Mouse (Mus musculus) forebrain, embryonic 10.5 days (tissue): Measurements from ENCODE around the gene Ggct. TPM values are rescaled to one million over a fixed set of nuclear protein-coding genes. Genes with fewer than 3 reads are reported as not detected.

Experiments
- DNase-seq: peaks from one replicate; pipeline ENCODE4 v3.0.0-alpha.2; 2017; ENCODE audit warnings: low spot score; ENCODE audit errors: extremely low spot score
- H3K27ac ChIP-seq: fragments of 300-500 bp; sonication (generic); 2 replicates; pipeline ENCODE4 v1.5.1; 2016; ENCODE audit warnings: mild to moderate bottlenecking
- H3K27me3 ChIP-seq: fragments of 300-500 bp; sonication (generic); 2 replicates; pipeline ENCODE4 v1.6.1; 2016; ENCODE audit warnings: mild to moderate bottlenecking; ENCODE audit not compliant: poor library complexity, severe bottlenecking
- H3K36me3 ChIP-seq: fragments of 300-500 bp; sonication (generic); replicated peaks from 2 replicates; pipeline ENCODE4 v1.6.1; 2016; ENCODE audit warnings: mild to moderate bottlenecking, moderate library complexity
- H3K4me1 ChIP-seq: fragments of 300-500 bp; sonication (generic); 2 replicates; pipeline ENCODE4 v1.6.1; 2016
- H3K4me3 ChIP-seq: fragments of 300-500 bp; sonication (generic); 2 replicates; pipeline ENCODE4 v1.5.1; 2016; ENCODE audit warnings: mild to moderate bottlenecking, moderate library complexity
- H3K9me3 ChIP-seq: fragments of 300-500 bp; sonication (generic); 2 replicates; pipeline ENCODE4 v1.6.1; 2016; ENCODE audit warnings: mild to moderate bottlenecking, moderate library complexity
- WGBS: fragments of 180-500 bp; shearing (Covaris S2); methylation state at CpG from one replicate; pipeline ENCODE4 v1.1.7; 2016; 5-methylcytosine and 5-hydroxymethylcytosine counted together
- polyA plus RNA-seq: library from polyadenylated mRNA; unstranded; fragments of >200 nt; fragmentation: Nextera tagmentation; extraction: Ambion mirVana; gene quantifications from 2 replicates; pipeline ENCODE4 v1.2.1, GENCODE M21; 2016

Gene Ggct
- polyA plus RNA-seq, 1 experiment from 2014 or later, result 8.9 TPM

DNA sequence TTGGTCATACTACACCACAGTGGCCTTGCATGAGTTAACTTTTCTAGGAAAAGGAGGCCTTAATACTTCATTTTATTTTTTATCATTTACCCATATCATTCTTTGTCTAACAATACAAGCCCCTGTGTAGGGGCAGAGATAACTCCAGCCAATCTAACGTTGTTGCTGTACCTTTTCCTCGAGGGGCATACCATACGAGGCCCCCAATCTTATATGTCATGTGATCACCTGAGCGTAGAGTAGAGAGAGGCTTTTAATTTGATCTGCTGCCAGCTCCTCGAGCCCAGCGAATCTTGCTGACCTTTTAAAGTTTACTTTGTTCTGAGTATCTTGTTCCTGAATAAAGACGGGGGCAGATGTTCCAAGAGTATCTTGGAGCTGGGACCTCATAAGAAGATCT lies 19.8 kb upstream of the Ggct start:
- no peak for DNase-seq
- H3K4me1 ChIP-seq, result peaks cover 28% of the 10 kb centered on the region
- H3K36me3 ChIP-seq, result no peaks in the 10 kb centered on the region
- peaks cover 14% of the 10 kb centered on the region; the same call in 1 of the 2 replicates for H3K9me3 ChIP-seq
- H3K4me3 ChIP-seq, result no peak overlapping the region
- WGBS, result 90% methylated on average over 7 of the region's 7 CpGs
- peaks cover 81% of the 10 kb centered on the region for H3K27me3 ChIP-seq
- H3K27ac ChIP-seq, result no peak overlapping the region

DNA sequence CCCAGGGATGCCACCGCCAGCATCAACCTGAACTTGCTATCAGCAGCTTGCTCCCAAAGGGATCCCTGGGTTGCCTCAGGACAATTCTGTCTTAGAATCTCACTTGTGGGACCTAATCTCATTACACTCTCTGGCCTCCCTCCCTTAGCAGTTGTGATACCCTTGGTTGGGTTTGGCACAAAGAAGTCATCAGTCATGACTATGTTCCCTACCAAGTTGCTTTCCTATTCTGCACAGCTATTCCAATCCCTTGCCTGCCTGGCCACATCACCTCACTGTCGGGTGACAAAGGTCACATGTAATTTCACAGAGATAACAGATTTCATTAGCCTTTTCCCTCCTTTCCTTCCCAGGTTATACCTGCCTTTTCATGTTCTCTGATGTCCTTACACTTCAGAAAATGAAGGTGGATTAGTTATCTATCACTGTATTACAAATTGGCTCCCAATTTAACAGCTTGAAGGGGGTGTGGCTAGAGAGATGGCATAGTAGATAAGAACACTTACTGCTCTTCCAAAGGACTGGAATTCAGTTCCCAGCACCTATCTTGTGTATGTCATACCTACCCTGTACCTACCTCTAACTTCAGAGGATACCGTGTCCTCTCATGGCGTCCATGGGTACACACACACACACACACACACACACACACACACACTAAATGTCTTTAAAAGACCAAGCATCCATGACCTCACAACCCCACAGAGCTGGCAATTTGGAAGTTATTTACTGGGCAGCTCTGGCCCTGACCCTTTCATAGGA lies 17.8 kb upstream of the Ggct start:
- peaks cover 84% of the 10 kb centered on the region for H3K27me3 ChIP-seq
- peaks cover 14% of the 10 kb centered on the region; the same call in 1 of the 2 replicates for H3K9me3 ChIP-seq
- no peak for DNase-seq
- whole genome bisulfite sequencing, result 71% methylated on average over 4 of the region's 4 CpGs
- H3K4me3 ChIP-seq, result peak overlapping the region; percentile 12
- 0 out of 2 replicates have a peak overlapping the region, but pooled peaks have one; percentile 52 for H3K27ac ChIP-seq
- no peaks in the 10 kb centered on the region for H3K36me3 ChIP-seq
- H3K4me1 ChIP-seq, result peaks cover 15% of the 10 kb centered on the region

DNA sequence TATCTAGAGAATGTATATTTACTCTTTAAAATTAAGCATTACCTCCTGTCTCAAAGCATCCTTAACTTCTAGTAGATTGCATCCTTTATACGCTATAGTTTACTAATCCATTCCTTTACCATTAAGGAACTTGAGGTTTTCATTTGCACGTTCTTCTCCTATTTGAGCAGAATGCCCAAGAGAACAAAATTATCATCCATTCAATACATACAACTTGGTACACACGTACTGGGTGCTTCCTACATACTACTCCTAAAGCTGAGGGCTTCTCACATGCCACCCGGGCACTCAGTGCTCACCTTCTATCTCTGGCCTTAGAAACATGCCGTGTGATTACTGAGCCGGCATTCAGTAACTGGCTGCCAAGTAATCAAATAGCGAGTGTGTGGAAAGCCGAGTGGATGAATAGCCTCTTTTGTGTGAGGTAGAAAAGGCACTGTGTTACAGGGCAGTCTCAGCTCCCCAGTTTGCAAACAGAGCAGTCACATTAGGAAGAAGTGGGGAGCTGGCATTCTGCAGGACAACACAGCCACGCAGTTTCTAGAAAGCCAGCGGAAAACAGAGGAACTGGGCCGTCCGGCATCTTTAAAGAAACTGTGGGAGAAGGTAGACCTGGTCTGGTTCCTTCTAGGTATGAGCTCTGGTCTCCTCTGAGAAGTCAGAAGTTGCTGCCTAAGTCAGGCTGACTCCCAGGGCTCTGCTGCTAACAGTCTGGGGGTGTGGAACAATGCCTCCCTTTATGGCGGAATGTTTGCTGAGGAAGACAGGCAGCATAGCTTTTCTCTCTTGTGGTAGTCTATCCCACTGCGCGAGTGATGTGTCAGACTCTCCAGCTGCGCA lies 16.9 kb upstream of the Ggct start:
- Histone ChIP-seq H3K4me1 (peaks cover 15% of the 10 kb centered on the region), H3K9me3 (peaks cover 13% of the 10 kb centered on the region; the same call in 1 of the 2 replicates), H3K4me3 (peak overlapping the region; percentile 12), H3K27me3 (peaks cover 77% of the 10 kb centered on the region), H3K27ac (peak overlapping the region; percentile 52; the same call in 1 of the 2 replicates), H3K36me3 (no peaks in the 10 kb centered on the region)
- DNase-seq, result peak; percentile 29
- WGBS, result 17% methylated on average over 16 of the region's 16 CpGs

DNA sequence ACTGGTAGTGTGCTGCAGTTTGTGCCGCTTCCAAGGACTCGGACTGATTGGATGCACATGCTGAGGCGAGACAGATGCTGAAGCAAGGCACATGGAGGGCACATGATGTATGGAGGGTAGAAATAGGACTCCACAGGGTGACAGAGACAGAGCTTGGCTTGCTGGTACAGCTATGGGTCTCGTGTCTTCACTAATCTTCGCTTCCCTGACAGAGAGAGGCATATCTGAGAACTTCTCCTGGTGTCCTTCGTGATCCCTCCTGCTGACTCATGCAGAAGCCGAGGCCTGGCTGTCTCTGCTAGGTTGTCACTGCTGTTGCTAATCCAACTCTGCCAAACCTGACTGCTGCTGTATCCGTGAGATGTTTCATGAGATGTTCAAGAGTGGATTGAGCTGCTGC lies 15.7 kb upstream of the Ggct start:
- no peak for DNase-seq
- H3K27ac ChIP-seq, result no peak overlapping the region
- peaks cover 66% of the 10 kb centered on the region for H3K27me3 ChIP-seq
- H3K36me3 ChIP-seq, result no peaks in the 10 kb centered on the region
- peaks cover 5% of the 10 kb centered on the region; the same call in 1 of the 2 replicates for H3K9me3 ChIP-seq
- no peak overlapping the region for H3K4me3 ChIP-seq
- peaks cover 15% of the 10 kb centered on the region for H3K4me1 ChIP-seq
- 90% methylated on average over 8 of the region's 8 CpGs for WGBS

DNA sequence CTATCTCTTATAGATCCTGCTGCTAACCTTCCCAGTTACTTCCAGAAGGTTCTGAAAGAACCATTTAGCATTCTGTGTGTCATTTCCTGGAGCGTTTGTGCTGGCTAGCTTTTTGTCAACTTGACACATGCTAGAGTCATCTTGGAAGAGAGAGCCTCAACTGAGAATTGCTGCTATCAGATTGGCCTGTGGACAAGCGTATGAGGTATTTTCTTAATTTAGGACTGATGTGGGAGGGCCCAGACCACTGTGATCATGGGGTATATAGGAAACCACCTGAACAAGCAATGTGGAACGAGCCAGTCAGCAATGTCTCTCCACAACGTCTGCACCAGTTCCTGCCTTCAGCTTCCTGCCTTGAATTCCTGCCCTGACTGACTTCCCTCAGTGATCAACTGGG lies 10.8 kb upstream of the Ggct start:
- H3K4me3 ChIP-seq, result no peak overlapping the region
- H3K4me1 ChIP-seq, result no peaks in the 10 kb centered on the region
- DNase-seq, result no peak
- H3K27me3 ChIP-seq, result peaks cover 26% of the 10 kb centered on the region
- H3K9me3 ChIP-seq, result peaks cover 5% of the 10 kb centered on the region; the same call in 1 of the 2 replicates
- no peak overlapping the region for H3K27ac ChIP-seq
- no peaks in the 10 kb centered on the region for H3K36me3 ChIP-seq
- 83% methylated on average over 4 of the region's 4 CpGs for WGBS

DNA sequence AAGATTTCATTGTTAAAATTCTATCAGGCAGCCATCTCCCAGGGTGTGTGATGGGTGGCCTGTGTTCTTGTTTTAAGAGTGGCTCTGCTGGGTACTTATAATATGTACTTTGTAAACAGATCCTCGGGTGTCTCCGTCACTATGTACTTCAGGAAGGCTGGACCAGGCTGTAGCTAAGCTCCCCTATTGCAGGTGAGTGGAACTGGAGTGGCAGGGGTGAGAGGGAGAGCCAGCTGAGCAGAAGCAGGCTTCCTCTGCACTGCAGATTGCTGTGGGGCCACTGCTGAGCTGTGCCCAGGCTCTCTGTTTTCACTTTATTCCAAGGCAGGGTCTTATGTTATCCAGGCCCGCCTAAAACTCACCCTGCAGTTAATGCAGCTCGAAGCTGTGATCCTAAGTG lies 9.7 kb upstream of the Ggct start:
- H3K9me3 ChIP-seq, result no peaks in the 10 kb centered on the region
- no peak overlapping the region for H3K27ac ChIP-seq
- 86% methylated on average over 4 of the region's 4 CpGs for WGBS
- peaks cover 15% of the 10 kb centered on the region for H3K27me3 ChIP-seq
- H3K4me1 ChIP-seq, result no peaks in the 10 kb centered on the region
- no peak overlapping the region for H3K4me3 ChIP-seq
- H3K36me3 ChIP-seq, result no peaks in the 10 kb centered on the region
- no peak for DNase-seq

DNA sequence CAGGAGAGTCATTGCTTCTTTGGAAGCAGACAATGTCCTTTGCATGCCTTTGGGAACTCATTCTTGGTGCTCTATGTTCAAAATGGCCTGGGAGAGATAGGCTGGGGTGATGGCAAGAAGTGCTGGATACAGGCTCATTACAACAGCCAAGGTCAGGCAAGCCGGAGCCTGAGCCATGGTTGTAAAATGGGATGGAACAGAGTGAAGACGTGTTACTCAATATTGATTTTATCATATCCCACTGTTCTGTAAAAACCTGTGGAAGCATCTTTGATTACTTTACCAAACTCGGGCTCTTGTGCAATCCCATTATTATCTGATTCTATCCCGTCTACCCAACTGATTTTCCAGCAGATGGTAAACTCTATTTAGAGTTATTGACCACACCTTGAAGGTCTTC lies 8.6 kb upstream of the Ggct start:
- Histone ChIP-seq H3K4me3 (no peak overlapping the region), H3K9me3 (no peaks in the 10 kb centered on the region), H3K27ac (no peak overlapping the region), H3K4me1 (no peaks in the 10 kb centered on the region), H3K27me3 (peaks cover 6% of the 10 kb centered on the region; the same call in 1 of the 2 replicates), H3K36me3 (no peaks in the 10 kb centered on the region)
- WGBS, result 88% methylated on average over 4 of the region's 4 CpGs
- DNase-seq, result no peak

DNA sequence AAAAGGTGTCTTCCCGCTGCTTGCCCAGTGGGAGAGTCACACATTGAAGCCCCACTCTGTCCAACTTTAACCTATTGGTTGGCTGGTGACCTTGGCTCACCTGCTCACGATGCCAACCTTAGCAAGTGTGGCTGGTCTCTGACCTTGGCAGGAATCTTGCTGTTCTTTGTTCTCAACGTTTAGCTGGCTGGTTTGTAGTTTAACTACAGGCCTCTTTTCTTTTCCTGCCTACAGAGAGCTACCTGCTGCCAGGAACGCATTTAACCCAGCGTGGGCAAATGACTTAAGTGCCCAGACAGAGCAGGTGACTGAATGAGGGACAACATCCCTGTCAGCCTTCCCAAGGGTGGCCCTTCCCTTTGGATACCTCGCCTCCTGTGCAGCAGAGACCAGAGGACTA lies 5.0 kb upstream of the Ggct start:
- Histone ChIP-seq H3K27me3 (peaks cover 6% of the 10 kb centered on the region; the same call in 1 of the 2 replicates), H3K9me3 (no peaks in the 10 kb centered on the region), H3K4me1 (peaks cover 6% of the 10 kb centered on the region; the same call in 1 of the 2 replicates), H3K36me3 (no peaks in the 10 kb centered on the region), H3K4me3 (no peak overlapping the region), H3K27ac (no peak overlapping the region)
- no peak for DNase-seq
- 84% methylated on average over 6 of the region's 6 CpGs for WGBS

DNA sequence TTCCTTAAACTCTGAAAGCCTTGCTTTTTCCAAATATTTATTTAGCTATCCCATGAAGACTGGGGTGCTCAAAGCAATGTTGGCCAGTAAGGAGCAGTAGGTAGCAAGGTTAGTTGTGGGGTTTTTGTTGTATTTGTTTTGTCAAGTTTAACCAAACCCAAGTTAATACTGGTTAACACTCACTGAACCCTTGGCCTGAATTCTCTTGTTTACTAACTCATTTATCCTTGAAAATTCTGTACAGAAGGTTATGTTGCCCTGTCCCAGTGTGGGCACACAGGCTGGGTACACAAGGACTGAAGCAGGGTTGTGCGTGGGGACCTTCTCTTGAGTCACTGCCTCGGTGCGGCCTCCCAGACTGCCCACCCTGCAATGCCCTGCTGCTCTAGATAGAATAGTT lies 3.6 kb upstream of the Ggct start:
- H3K9me3 ChIP-seq, result no peaks in the 10 kb centered on the region
- H3K27ac ChIP-seq, result no peak overlapping the region
- H3K36me3 ChIP-seq, result no peaks in the 10 kb centered on the region
- H3K4me3 ChIP-seq, result no peak overlapping the region
- peaks cover 13% of the 10 kb centered on the region for H3K27me3 ChIP-seq
- H3K4me1 ChIP-seq, result peaks cover 19% of the 10 kb centered on the region
- DNase-seq, result no peak
- 97% methylated on average over 3 of the region's 3 CpGs for WGBS

DNA sequence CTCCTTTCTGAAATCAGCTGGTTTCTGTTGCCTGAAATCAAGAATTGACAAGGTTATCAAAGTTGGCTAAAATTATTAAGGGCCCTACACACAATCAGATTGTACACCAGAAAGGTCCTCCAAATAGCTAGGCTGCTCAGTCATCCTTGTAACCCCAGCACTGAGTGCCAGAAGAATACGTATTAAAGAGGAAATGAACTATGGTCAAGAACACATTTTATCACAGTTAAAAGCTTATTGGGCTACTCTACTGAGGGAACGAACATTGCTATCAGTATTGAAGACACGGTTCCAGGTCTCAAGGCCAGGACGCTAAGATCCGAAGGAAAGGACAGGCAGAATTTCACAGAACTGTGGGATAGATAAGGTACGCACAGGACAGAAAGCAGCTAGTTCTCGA lies 609 bp downstream of the Ggct start:
- no peaks in the 10 kb centered on the region for H3K36me3 ChIP-seq
- peaks cover 19% of the 10 kb centered on the region for H3K4me1 ChIP-seq
- no peaks in the 10 kb centered on the region for H3K9me3 ChIP-seq
- DNase-seq, result no peak
- WGBS, result 9% methylated on average over 7 of the region's 7 CpGs
- peaks cover 19% of the 10 kb centered on the region for H3K27me3 ChIP-seq
- peak overlapping the region; percentile 81 for H3K27ac ChIP-seq
- H3K4me3 ChIP-seq, result peak overlapping the region; percentile 68

DNA sequence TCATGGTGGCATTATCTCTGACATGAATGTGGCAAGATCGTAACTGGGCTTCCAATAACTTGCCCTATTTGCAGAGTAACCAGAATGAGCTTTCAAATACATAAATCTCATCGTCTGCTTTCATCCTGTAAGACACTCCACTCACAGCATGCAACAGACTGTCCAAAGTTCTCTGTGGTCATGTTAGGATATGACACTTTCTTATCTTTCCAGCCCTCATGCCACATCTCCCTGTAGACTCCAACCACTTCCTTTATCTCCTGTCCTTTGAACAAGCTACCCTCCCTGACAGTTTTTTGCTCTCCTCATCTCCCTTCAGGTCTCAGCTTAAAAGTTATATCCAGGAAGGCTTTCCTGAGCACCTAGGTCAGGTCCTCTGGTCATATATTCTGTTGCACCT lies 1.6 kb downstream of the Ggct start:
- Histone ChIP-seq H3K36me3 (no peaks in the 10 kb centered on the region), H3K27ac (no peak overlapping the region), H3K9me3 (no peaks in the 10 kb centered on the region), H3K27me3 (peaks cover 19% of the 10 kb centered on the region), H3K4me1 (peaks cover 19% of the 10 kb centered on the region), H3K4me3 (no peak overlapping the region)
- WGBS, result 90% methylated on average over 2 of the region's 2 CpGs
- no peak for DNase-seq

DNA sequence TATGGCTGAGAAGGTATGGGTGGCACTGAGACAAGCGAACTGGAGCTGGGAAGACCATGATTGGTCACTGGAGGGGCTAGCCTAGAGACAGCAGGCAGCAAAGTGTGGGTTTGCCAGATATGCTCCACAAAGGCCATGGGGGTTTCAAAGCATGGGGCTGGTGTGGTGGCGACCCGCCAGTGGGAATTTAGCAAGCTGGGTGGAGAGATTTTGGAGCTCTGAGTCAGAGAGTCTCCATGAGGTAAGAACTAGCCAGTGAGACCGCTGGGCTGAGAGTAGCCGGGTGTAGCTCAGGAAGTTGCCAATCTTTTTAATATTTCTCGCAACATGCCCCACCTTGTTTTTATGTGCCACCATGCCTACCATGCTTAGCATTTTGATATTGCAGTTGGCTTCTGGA lies 4.6 kb downstream of the Ggct start:
- Histone ChIP-seq H3K4me1 (peaks cover 17% of the 10 kb centered on the region), H3K27ac (no peak overlapping the region), H3K36me3 (no peaks in the 10 kb centered on the region), H3K9me3 (no peaks in the 10 kb centered on the region), H3K27me3 (peaks cover 19% of the 10 kb centered on the region), H3K4me3 (no peak overlapping the region)
- WGBS, result 92% methylated on average over 6 of the region's 6 CpGs
- no peak for DNase-seq

DNA sequence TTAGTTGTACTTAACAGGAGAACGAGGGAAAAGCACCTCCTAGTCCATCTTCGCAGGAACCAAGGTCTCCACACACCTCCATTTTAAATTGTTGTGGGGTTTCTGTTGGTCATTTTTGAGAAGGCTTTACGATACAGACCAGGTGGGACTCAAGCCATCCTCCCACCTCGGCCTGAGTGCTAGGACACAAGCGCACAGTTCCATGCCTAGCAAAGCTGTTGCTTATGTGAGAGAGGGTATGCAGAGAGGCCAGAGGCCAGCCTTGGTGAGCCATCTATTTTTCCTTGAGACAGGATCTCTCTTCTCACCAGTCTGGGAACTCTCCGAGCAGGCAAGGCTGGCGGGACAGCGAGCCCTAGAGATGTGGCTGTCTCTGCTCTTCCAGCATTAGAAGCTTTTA lies 8.7 kb downstream of the Ggct start:
- Histone ChIP-seq H3K4me1 (no peaks in the 10 kb centered on the region), H3K27me3 (no peaks in the 10 kb centered on the region), H3K9me3 (no peaks in the 10 kb centered on the region), H3K4me3 (no peak overlapping the region), H3K36me3 (no peaks in the 10 kb centered on the region), H3K27ac (no peak overlapping the region)
- no peak for DNase-seq
- 94% methylated on average over 8 of the region's 8 CpGs for WGBS
